Mouse (Mus musculus) small intestine, adult 2 months (tissue): ENCODE results near the gene Ctsa. TPM values are rescaled to one million over a fixed set of nuclear protein-coding genes. Genes with fewer than 3 reads are reported as not detected.

Experiments used
- H3K27ac ChIP-seq: fragments of 200-500 bp; 2 replicates; pipeline ENCODE4 v1.5.1; 2012; ENCODE audit warnings: low read depth, low read length, control low read depth, inconsistent platforms; ENCODE audit not compliant: insufficient read depth
- H3K27me3 ChIP-seq: fragments of 200-500 bp; 2 replicates; pipeline ENCODE4 v1.6.1; 2012; ENCODE audit warnings: mild to moderate bottlenecking, moderate library complexity, low read length, inconsistent platforms; ENCODE audit not compliant: control insufficient read depth, insufficient read depth
- H3K36me3 ChIP-seq: fragments of 200-500 bp; 2 replicates; pipeline ENCODE4 v1.6.1; 2012; ENCODE audit warnings: mild to moderate bottlenecking, low read length, control low read depth, inconsistent platforms; ENCODE audit not compliant: control insufficient read depth, insufficient read depth
- H3K4me1 ChIP-seq: fragments of 200-500 bp; 2 replicates; pipeline ENCODE4 v1.6.1; 2012; ENCODE audit warnings: low read length, inconsistent platforms, mixed read lengths; ENCODE audit not compliant: control insufficient read depth, insufficient read depth, insufficient read length
- H3K4me3 ChIP-seq: fragments of 200-500 bp; 2 replicates; pipeline ENCODE4 v1.5.1; 2012; ENCODE audit warnings: low read depth, mild to moderate bottlenecking, control low read depth, inconsistent platforms, low read length, moderate library complexity
- CTCF ChIP-seq: fragments of 200-500 bp; IDR thresholded peaks from 2 replicates; pipeline ENCODE4 v1.5.1; 2012; ENCODE audit warnings: low read depth, mild to moderate bottlenecking, control low read depth, inconsistent platforms, low read length, moderate library complexity, mixed read lengths; ENCODE audit not compliant: insufficient replicate concordance, insufficient read length; ENCODE audit errors: extremely low read depth
- POLR2A ChIP-seq: fragments of 200-500 bp; IDR thresholded peaks from 2 replicates; pipeline ENCODE4 v1.6.1; 2012; ENCODE audit warnings: low read depth, mild to moderate bottlenecking, control low read depth, inconsistent platforms, low read length, moderate library complexity
- WGBS: fragments of 180-500 bp; shearing (Covaris S2); methylation state at CpG from one replicate; pipeline ENCODE4 v1.1.7; 2018; 5-methylcytosine and 5-hydroxymethylcytosine counted together
- polyA plus RNA-seq: library from polyadenylated mRNA; depleted of rRNA; stranded (reverse); fragments of >200 nt; gene quantifications from 2 replicates; pipeline ENCODE4 v1.2.3, GENCODE M21; 2012

Ctsa gene
- polyA plus RNA-seq, 1 experiment = 235 TPM

DNA sequence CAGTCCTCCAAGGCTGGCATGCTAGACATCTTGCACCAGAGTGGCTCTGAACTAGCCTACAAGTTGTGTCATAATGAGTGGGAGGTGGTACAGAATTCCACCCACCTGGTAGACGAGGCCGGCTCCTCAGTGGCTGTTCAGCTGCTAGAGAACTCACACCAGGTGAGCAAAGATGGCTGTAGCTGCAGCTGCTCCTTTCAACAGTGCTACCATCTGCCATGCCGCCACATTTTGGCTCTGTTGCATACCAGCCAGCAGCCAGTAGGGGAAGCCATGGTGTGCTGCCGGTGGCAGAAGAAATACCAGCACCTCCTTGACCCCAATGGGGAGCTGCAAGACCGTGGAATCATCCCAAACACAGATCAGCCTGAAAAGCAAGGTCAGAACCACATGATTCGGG is 11.6 kb upstream of the Ctsa start:
- H3K4me3 ChIP-seq = no peak overlapping the region
- H3K27me3 ChIP-seq = no peaks in the 10 kb centered on the region
- no peak for TF ChIP-seq POLR2A
- TF ChIP-seq CTCF = no peak
- H3K36me3 ChIP-seq = peaks cover 27% of the 10 kb centered on the region
- 89% methylated on average over 6 of the region's 6 CpGs for WGBS
- peaks cover 5% of the 10 kb centered on the region for H3K4me1 ChIP-seq
- no peak overlapping the region for H3K27ac ChIP-seq

DNA sequence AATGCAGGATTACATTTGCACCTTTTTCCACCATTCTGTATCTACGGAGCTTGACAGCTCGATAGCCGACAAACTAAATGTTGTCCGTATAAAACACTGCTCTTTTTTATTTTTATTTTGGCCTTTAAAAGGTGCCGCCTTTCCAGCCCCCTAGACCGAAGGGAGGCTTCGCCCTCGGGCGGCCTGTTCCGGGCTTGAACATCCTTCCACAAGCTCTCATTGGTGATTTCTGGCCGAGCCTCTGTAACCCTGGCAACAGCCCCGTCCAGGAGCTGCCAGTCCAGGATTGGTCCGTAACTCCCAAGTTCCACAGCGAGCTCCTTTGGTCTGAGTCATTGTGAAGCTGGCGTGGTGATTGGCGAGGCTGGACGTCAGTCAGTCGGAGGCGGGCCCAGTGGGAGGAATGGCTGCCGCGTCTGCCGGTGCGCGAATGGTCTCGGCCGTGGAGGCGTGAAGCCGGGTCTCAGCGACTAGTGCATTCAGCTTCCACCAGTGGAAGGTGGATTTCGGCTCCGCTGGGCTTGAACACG is 10.0 kb upstream of the Ctsa start, which contains the start of gene Zswim1:
Zswim1 (plus strand) TSS at position 51 of the 530 bp plus-strand sequence.
- 2% methylated on average over 32 of the region's 32 CpGs for WGBS
- Histone ChIP-seq H3K36me3 (peaks cover 34% of the 10 kb centered on the region), H3K4me1 (peaks cover 5% of the 10 kb centered on the region), H3K4me3 (peak within 1 kb of the TSS; percentile 81), H3K27me3 (no peaks in the 10 kb centered on the region), H3K27ac (peak within 1 kb of the TSS; percentile 65)
- TF ChIP-seq CTCF (no peak), POLR2A (peak; percentile 67; the same call in 1 of the 2 replicates)

DNA sequence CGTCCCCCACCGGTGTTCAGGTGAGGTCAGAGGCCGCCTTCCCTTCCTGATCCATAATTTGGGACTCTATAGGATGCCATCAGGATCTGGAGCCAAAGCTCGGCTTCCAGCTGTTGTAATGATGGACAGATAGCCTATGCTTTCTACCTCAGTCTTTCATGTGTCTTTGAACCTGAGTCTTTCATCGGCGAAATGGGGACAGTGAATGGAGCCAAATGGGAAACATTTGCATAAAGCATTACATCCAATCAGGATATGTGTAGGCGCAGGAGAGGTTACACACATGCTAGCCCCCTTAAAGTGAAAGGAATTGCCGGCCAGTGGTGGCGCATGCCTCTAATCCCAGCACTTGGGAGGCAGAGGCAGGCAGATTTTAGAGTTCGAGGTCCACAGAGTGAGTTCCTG is 9.5 kb upstream of the Ctsa start:
- Histone ChIP-seq H3K4me1 (peaks cover 5% of the 10 kb centered on the region), H3K36me3 (peaks cover 35% of the 10 kb centered on the region), H3K27me3 (no peaks in the 10 kb centered on the region), H3K27ac (peak overlapping the region; percentile 65), H3K4me3 (peak overlapping the region; percentile 81)
- no peak for TF ChIP-seq POLR2A
- no peak; the same call in 1 of the 2 replicates for TF ChIP-seq CTCF
- under 1% methylated on average over 10 of the region's 10 CpGs for WGBS

DNA sequence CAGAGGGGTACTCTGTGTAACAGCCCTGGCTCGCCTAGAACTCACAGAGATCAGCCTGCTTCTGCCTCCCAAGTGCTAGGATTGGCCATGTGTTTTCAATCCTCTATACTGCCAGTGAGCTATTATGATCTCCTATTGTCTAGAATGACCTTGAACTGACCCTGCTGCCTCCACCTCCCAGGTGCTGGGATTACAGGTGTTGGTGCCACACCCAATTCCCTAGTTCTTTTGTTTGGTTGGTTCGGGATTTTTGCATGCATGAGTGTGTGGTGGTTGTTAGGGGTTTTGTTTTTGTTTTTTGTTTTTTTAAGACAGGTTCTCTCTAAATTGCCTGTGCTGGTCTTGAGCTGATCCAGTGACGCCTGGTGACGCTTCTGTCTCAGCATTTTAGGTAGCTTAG is 8.7 kb upstream of the Ctsa start:
- Histone ChIP-seq H3K4me1 (peaks cover 5% of the 10 kb centered on the region), H3K4me3 (no peak overlapping the region), H3K27me3 (no peaks in the 10 kb centered on the region), H3K27ac (no peak overlapping the region), H3K36me3 (peaks cover 35% of the 10 kb centered on the region)
- WGBS = 88% methylated on average over 4 of the region's 4 CpGs
- no peak for TF ChIP-seq CTCF
- TF ChIP-seq POLR2A = no peak

DNA sequence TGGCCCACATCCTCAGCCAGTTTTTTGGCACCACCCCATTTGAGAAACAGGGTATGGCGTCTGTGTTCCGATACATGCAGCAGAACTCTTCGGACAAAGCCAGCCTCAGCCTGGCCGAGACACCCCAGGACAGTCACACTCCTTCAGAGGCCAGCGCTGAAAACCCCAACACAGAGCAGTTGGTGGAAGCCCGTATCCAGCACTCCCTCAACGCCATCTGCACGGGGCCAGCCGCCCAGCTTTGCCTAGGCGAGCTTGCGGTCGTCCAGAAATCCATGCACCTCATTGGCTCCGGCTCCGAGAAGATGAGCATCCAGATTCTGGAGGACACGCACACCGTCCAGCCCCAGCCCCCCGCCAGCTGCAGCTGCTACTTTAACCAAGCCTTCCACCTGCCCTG is 7.2 kb upstream of the Ctsa start:
- H3K4me1 ChIP-seq = peaks cover 5% of the 10 kb centered on the region
- WGBS = 97% methylated on average over 17 of the region's 17 CpGs
- H3K4me3 ChIP-seq = no peak overlapping the region
- H3K27me3 ChIP-seq = no peaks in the 10 kb centered on the region
- H3K36me3 ChIP-seq = peaks cover 32% of the 10 kb centered on the region
- H3K27ac ChIP-seq = no peak overlapping the region
- TF ChIP-seq POLR2A = no peak
- no peak for TF ChIP-seq CTCF

DNA sequence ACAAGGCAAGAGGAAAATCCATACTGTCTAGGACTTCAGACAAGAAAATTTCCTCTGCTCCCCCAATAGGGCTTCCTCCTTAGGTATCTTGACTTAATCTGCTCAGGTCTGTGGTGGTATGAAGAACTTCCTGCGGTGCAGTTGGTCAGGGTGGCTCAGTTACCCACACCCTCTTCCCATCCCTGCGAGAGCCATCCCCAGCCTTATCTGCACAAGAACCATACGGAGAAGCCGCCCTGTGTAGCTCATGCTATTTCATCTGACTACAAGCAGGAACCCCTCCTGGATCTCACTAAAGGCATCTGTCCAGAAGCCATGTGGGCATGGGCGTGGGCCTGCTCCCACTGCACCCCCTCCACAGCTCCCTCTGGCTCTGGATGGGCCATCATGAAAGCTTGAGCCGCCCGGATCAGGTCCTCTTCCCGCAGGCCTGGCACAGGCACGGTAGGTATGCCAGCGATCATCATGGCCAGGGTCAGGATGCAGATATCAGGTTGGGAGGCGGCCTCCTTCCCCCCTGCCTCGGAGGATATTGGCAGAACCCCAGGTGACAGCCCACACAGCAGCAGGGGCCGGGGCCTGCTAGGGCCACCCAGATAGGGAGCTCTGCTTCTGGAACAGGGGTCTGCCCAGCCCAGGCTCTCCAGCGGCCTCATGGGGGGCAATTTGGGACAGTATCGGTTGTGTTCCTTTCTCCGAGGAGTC is 5.4 kb upstream of the Ctsa start:
- Histone ChIP-seq H3K4me3 (no peak overlapping the region), H3K27ac (no peak overlapping the region), H3K27me3 (no peaks in the 10 kb centered on the region), H3K36me3 (peaks cover 22% of the 10 kb centered on the region), H3K4me1 (peaks cover 5% of the 10 kb centered on the region)
- WGBS = 90% methylated on average over 16 of the region's 16 CpGs
- TF ChIP-seq POLR2A (no peak), CTCF (no peak)

DNA sequence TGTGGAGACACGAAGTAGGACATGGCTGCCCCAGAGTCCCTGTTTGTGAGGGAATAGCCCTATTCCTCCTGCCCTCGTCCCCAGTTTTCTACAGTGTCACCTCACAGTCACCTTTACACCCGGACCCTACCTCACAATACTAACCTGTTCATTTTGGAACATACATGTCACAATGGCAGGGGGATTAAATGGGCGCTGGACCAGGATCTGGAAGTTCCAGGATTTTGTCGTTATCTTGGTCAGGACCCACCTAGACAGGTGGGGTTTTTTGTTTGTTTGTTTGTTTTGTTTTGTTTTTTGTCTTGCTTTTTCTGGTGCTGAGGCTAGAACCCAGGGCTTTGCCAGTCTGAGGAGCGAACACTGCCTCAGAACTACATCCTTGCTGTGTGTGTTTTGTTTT is 4.2 kb upstream of the Ctsa start, which contains the start of gene Spata25:
Spata25 (minus strand) TSS at position 101 of the 400 bp plus-strand sequence.
- Histone ChIP-seq H3K4me1 (peaks cover 7% of the 10 kb centered on the region; the same call in 1 of the 2 replicates), H3K27ac (no peak within 1 kb of the TSS), H3K27me3 (no peaks in the 10 kb centered on the region), H3K36me3 (peaks cover 22% of the 10 kb centered on the region), H3K4me3 (no peak within 1 kb of the TSS)
- TF ChIP-seq CTCF (no peak), POLR2A (no peak)
- 90% methylated on average over 6 of the region's 6 CpGs for WGBS
